Mouse (Mus musculus) midbrain, embryonic 16.5 days (tissue): ENCODE results near the gene Zfp3. TPM values are rescaled to one million over a fixed set of nuclear protein-coding genes. Genes with fewer than 3 reads are reported as not detected.

Experiments
- ATAC-seq: fragments of 200-750 bp; cut with Nextera tagmentation; 2 replicates; pipeline ENCODE4 v1.8.0; 2017; ENCODE audit warnings: moderate TSS enrichment
- H3K27ac ChIP-seq: fragments of 300-500 bp; sonication (generic); 2 replicates; pipeline ENCODE4 v1.5.1; 2014; ENCODE audit warnings: mild to moderate bottlenecking, low read length, mixed read lengths
- H3K27me3 ChIP-seq: fragments of 300-500 bp; sonication (generic); 2 replicates; pipeline ENCODE4 v1.6.1; 2014; ENCODE audit warnings: low read depth, low read length, mixed read lengths; ENCODE audit not compliant: control insufficient read depth, insufficient read depth
- H3K36me3 ChIP-seq: fragments of 300-500 bp; sonication (generic); 2 replicates; pipeline ENCODE4 v1.6.1; 2014; ENCODE audit warnings: mild to moderate bottlenecking, low read length, moderate library complexity, mixed read lengths; ENCODE audit not compliant: control insufficient read depth, insufficient read depth
- H3K4me1 ChIP-seq: fragments of 300-500 bp; sonication (generic); 2 replicates; pipeline ENCODE4 v1.6.1; 2014; ENCODE audit warnings: mild to moderate bottlenecking, low read length, mixed read lengths; ENCODE audit not compliant: control insufficient read depth, insufficient read depth
- H3K4me2 ChIP-seq: fragments of 300-500 bp; sonication (generic); 2 replicates; pipeline ENCODE4 v1.6.1; 2014; ENCODE audit warnings: mild to moderate bottlenecking, low read length, mixed read lengths
- H3K4me3 ChIP-seq: fragments of 300-500 bp; sonication (generic); 2 replicates; pipeline ENCODE4 v1.5.1; 2014; ENCODE audit warnings: low read depth, mild to moderate bottlenecking, low read length, moderate library complexity, mixed read lengths
- H3K9ac ChIP-seq: fragments of 300-500 bp; sonication (generic); 2 replicates; pipeline ENCODE4 v1.6.1; 2014; ENCODE audit warnings: low read depth, low read length, mixed read lengths
- H3K9me3 ChIP-seq: fragments of 300-500 bp; sonication (generic); replicated peaks from 2 replicates; pipeline ENCODE4 v1.6.1; 2014; ENCODE audit warnings: mild to moderate bottlenecking, low read length, mixed read lengths; ENCODE audit not compliant: control insufficient read depth, poor library complexity, severe bottlenecking
- WGBS: fragments of 180-500 bp; shearing (Covaris S2); extraction: QIAGEN DNeasy Blood & Tissue Kit; methylation state at CpG from one replicate; pipeline ENCODE4 v1.1.7; 2014; 5-methylcytosine and 5-hydroxymethylcytosine counted together
- polyA plus RNA-seq: library from polyadenylated mRNA; unstranded; fragments of >200 nt; fragmentation: Nextera tagmentation; extraction: Ambion mirVana; gene quantifications from 2 replicates; pipeline ENCODE4 v1.2.1, GENCODE M21; 2015

The Zfp3 gene
- 14.6 and 17.4 TPM in 2 replicates for polyA plus RNA-seq

DNA sequence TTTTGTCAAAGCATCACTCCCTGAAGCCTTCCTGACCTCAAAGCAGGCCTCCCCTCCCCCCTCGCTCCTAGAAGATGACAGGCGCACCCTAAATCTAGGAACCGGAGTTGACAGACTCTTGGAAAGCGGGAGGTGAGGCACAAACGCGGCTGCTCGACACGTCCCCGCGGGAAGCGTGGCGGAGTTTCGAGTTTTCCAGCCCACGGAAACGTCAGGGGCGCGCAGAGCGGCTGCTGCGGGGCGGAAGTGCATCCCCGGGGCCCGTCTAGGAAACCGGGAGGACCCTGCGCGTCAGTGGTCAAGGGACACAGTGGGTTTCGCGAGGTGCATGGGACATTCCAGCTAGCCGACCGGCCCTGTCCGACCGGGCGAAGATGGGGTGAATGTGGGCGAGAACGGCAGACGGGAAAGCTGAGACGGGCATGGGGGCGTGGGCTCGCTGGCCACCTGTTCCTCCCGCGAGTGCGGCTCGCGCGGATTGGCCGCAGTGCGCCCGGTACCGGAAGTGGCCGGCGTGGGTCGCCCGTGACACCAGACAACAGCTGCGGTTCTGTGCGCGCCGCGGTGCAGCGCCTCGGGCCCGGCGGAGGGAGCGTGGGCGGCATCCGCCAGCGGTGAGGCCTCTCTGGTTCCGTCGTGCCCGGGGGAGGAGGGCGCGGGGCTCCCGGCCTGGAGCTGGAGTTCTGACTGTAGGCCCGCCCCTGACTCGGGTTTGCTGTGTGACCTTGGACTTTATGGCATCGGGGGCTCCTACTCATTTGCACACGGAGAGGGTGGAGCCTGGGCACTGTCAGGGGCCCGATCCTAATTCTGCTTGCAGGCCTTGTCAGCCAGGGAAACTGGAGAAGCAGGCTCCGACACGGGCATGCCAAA is at the start of gene Zfp3:
TSS of gene Zfp3 (plus strand) at position 274 of the 873 bp plus-strand sequence.
- peaks cover 11% of the 10 kb centered on the region for H3K4me1 ChIP-seq
- no peaks in the 10 kb centered on the region for H3K9me3 ChIP-seq
- H3K9ac ChIP-seq = peak within 1 kb of the TSS; percentile 84
- peak within 1 kb of the TSS; percentile 79 for H3K27ac ChIP-seq
- H3K4me2 ChIP-seq = peak within 1 kb of the TSS; percentile 89
- H3K4me3 ChIP-seq = peak within 1 kb of the TSS; percentile 76
- ATAC-seq = peak; percentile 93
- peaks cover 8% of the 10 kb centered on the region; the same call in 1 of the 2 replicates for H3K36me3 ChIP-seq
- H3K27me3 ChIP-seq = no peaks in the 10 kb centered on the region
- WGBS = under 1% methylated on average over 78 of the region's 78 CpGs

DNA sequence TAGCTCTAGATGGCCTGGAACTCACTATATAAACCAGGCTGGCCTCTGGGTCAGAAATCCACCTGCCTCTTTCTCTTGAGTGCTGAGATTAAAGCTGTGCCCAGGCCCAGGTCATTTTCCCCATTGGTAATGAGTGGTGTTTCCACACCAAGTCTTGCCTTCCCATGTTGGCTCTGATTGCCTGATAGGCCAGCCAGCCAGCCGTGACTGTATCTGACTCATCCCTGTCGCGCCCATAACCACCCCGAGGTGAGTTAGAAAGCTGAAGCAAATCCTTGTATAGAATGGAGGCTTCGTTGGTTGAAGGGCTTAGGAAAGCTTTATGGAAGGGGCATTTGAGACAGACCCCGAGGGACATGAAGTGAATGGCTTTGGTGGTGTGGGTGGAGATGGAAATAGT is 48.2 kb upstream of the Zfp3 start:
- Histone ChIP-seq H3K36me3 (peaks cover 45% of the 10 kb centered on the region), H3K27me3 (no peaks in the 10 kb centered on the region), H3K4me1 (no peaks in the 10 kb centered on the region), H3K27ac (no peak overlapping the region), H3K9me3 (no peaks in the 10 kb centered on the region), H3K4me3 (no peak overlapping the region), H3K9ac (no peak overlapping the region), H3K4me2 (no peak overlapping the region)
- 78% methylated on average over 6 of the region's 6 CpGs for whole genome bisulfite sequencing
- ATAC-seq = no peak

DNA sequence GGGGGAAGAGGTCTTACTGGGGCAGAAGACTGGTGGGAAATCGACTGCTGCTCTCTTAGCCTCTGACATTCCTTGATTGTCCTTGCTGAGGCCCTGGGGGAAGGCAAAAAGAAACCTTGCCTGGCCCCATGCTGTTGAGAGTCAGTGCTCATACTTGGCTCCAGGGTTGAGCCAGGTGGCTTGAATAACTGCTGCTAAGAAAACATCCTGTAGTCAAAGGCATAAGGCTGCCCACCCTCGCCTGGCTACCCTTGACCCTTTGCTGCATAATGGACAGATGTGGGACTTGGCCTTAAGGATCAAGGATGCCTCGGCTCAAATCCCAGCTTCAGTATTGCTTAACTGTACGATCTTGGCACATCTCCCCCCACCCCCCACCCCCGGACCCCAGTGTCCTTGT is 45.5 kb upstream of the Zfp3 start:
- 79% methylated on average over 5 of the region's 5 CpGs for WGBS
- no peaks in the 10 kb centered on the region for H3K27me3 ChIP-seq

DNA sequence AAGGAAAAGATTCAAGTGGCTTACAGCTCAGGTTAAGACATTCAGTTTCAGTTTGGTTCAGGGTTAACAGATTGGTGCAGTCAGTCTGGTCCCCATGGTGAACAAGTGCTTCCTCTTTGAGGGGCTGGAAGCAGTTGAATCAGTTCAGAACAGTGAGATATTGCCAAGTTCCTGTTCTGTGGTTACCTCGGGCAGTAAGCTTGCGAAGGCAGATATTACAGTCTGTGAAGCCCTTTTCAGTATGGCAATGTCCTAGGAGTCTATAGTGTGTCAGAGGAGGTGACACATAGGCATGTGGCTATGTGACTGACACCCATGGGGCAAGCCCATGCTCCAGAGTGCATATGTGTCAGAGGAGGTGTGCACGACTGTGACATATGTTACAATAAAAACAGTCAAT is 43.4 kb upstream of the Zfp3 start:
- H3K4me1 ChIP-seq = no peaks in the 10 kb centered on the region
- no peak for ATAC-seq
- no peak overlapping the region for H3K4me2 ChIP-seq
- H3K9me3 ChIP-seq = no peaks in the 10 kb centered on the region
- peaks cover 51% of the 10 kb centered on the region for H3K36me3 ChIP-seq
- no peak overlapping the region for H3K27ac ChIP-seq
- no peak overlapping the region for H3K9ac ChIP-seq
- H3K4me3 ChIP-seq = no peak overlapping the region
- H3K27me3 ChIP-seq = no peaks in the 10 kb centered on the region
- 95% methylated on average over 3 of the region's 3 CpGs for WGBS

More for the DNA sequence above, 45.5 kb upstream of the Zfp3 start:
- Histone ChIP-seq H3K9ac (no peak overlapping the region), H3K4me2 (no peak overlapping the region), H3K4me1 (no peaks in the 10 kb centered on the region), H3K9me3 (no peaks in the 10 kb centered on the region), H3K27ac (no peak overlapping the region), H3K36me3 (peaks cover 40% of the 10 kb centered on the region), H3K4me3 (no peak overlapping the region)
- no peak for ATAC-seq

DNA sequence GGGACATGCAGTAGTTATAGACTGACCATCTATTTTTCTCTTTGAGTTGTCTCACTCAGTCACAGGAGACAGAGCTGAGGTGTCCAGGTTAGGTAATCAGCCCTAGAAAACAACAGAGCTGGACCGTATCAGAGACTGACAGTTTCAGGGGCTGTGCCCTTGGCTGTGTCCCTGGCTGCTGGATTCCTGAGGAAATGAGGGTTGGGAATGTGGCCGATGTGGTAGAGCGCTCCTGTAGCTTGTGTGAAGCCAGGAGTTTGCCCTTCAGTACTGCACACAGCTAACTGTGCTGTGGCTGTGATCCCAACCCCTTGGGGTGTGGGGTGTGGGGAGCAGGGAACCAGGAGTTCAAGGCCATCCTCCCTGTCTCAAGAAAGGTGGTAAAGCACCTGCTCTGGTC is 42.9 kb upstream of the Zfp3 start:
- no peak for ATAC-seq
- Histone ChIP-seq H3K9ac (no peak overlapping the region), H3K4me3 (no peak overlapping the region), H3K27ac (no peak overlapping the region), H3K4me2 (no peak overlapping the region), H3K9me3 (no peaks in the 10 kb centered on the region), H3K27me3 (no peaks in the 10 kb centered on the region), H3K36me3 (peaks cover 53% of the 10 kb centered on the region), H3K4me1 (no peaks in the 10 kb centered on the region)
- 97% methylated on average over 3 of the region's 3 CpGs for WGBS

DNA sequence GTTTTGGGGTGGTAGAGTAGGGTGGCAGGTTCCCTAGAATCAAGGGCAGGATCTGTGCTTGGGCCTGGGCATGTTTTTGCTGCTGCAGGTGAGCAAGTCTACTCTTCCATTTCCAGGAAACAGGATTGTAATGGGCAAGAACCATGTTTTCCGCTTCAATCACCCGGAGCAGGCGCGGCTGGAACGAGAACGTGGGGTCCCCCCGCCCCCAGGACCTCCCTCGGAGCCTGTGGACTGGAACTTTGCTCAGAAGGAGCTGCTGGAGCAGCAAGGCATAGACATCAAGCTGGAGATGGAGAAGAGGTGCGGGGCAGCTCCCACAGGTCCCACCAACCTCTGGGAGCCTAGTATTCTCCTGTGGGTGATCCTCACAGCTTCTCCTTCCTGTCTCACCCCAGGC is 39.3 kb upstream of the Zfp3 start:
- H3K27me3 ChIP-seq = no peaks in the 10 kb centered on the region
- no peak for ATAC-seq
- no peak overlapping the region for H3K4me3 ChIP-seq
- no peak overlapping the region for H3K27ac ChIP-seq
- H3K9me3 ChIP-seq = no peaks in the 10 kb centered on the region
- H3K4me2 ChIP-seq = no peak overlapping the region
- no peak overlapping the region for H3K9ac ChIP-seq
- peaks cover 56% of the 10 kb centered on the region for H3K36me3 ChIP-seq
- no peaks in the 10 kb centered on the region for H3K4me1 ChIP-seq
- 96% methylated on average over 9 of the region's 9 CpGs for WGBS

DNA sequence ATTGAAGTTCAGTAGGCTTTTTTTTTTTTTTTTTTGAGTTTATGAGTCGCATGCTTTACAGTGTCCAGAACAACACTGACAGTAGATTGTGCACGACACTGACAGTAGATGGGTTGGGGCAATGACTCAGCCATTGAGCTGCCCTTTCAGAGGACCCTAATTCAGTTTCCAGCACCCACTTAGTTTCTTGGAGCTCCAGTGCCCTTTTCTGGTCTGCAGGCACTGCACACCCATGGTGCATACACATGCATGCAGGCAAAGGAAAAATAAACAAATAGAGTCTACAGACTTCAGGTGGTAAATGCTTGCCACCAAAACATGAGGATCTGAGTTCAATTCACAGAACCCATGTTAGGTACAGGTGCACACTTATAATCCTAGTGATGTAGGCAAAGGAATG is 37.4 kb upstream of the Zfp3 start:
- WGBS = 95% methylated on average over 2 of the region's 2 CpGs
- no peak for ATAC-seq
- H3K9ac ChIP-seq = no peak overlapping the region

DNA sequence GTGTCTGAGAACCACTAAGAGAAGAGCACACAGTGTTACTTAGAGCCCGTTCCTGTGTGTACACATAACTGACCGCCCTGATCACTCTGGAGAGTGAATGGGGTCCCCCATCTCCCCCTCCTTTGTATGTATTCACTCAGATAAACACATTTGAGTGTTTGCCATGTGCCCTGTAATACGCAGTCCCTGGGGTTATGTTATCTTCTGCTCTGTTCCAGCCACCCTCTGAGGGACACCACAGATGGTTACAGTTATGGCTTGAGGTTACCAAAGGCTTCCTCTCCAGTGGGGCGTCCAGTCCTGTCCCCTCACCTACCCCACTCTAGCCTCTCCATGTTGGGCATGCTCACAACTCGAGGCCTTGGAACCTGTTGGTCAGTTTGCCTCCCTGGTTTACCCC is 36.6 kb upstream of the Zfp3 start:
- H3K9ac ChIP-seq = no peak overlapping the region
- H3K27ac ChIP-seq = no peak overlapping the region
- ATAC-seq = no peak
- H3K27me3 ChIP-seq = no peaks in the 10 kb centered on the region
- no peaks in the 10 kb centered on the region for H3K4me1 ChIP-seq
- no peak overlapping the region for H3K4me3 ChIP-seq
- no peak overlapping the region for H3K4me2 ChIP-seq
- H3K9me3 ChIP-seq = no peaks in the 10 kb centered on the region
- peaks cover 38% of the 10 kb centered on the region for H3K36me3 ChIP-seq
- 91% methylated on average over 5 of the region's 5 CpGs for WGBS

More for the DNA sequence above, 37.4 kb upstream of the Zfp3 start:
- Histone ChIP-seq H3K4me2 (no peak overlapping the region), H3K4me3 (no peak overlapping the region), H3K4me1 (no peaks in the 10 kb centered on the region), H3K36me3 (peaks cover 40% of the 10 kb centered on the region), H3K27ac (no peak overlapping the region), H3K27me3 (no peaks in the 10 kb centered on the region), H3K9me3 (no peaks in the 10 kb centered on the region)

DNA sequence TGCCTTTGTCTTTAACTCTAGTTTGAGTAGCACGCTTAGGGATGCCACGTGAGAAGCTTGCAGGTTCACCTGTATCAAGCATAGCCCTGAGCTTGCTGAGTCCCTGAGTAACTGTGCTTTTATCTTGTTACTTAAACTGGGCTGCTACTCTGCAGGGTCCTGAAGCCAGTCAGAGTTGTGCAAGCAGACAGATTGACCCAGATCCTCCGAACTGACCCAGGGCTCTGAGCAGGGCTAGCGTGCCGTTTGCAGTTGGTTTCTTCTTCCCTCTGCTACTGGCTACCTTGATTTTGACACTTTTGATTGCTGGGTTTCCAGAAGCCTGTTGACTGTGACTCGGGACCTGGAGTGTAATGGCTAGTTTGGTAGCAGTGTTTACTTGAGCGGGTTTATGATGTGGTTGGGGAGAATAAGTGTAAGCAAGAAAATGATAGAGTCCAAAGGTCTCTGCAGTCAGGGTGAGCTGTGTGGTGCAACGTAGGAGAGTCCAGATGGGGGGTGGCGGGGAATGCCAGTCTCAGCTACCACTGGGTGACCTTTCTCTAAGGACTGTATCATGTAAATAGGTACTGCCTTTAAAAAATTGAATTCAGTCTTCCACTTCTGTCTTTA is 33.5 kb upstream of the Zfp3 start:
- Histone ChIP-seq H3K27ac (peak overlapping the region; percentile 26; the same call in 1 of the 2 replicates), H3K27me3 (no peaks in the 10 kb centered on the region), H3K4me1 (no peaks in the 10 kb centered on the region), H3K9ac (no peak overlapping the region), H3K36me3 (peaks cover 25% of the 10 kb centered on the region), H3K9me3 (no peaks in the 10 kb centered on the region), H3K4me2 (no peak overlapping the region), H3K4me3 (no peak overlapping the region)
- ATAC-seq = no peak
- 90% methylated on average over 9 of the region's 9 CpGs for WGBS
